Mouse (Mus musculus): ENCODE measurements around the gene St8sia4. TPM values are rescaled to one million over a fixed set of nuclear protein-coding genes. Genes with fewer than 3 reads are reported as not detected.
"Not testable (repeated sequence)": the region's sequence is repeated elsewhere in the genome, so short reads cannot be mapped to it uniquely, and the experiment has no call there.

The St8sia4 gene
- total RNA-seq, 2 experiments from 2014 or later, result 10.5 to 11.4 TPM

- DNase-seq (ENCODE audit: low spot score in 2 of 2), result no peak
- intact Hi-C loops (cut with DNase I), result no loop called here
Observed at GRCm38 (mm10) chr1:95609045-95609444, 58.3 kb downstream of the St8sia4 start.

- DNase-seq (ENCODE audit: low spot score in 2 of 2), result no peak
- intact Hi-C loops (cut with DNase I), result no loop called here
Observed at GRCm38 (mm10) chr1:95605458-95605857, 61.9 kb downstream of the St8sia4 start.

- no peak for DNase-seq (ENCODE audit: low spot score in 2 of 2)
- intact Hi-C loops (cut with DNase I), result no loop called here
Observed at GRCm38 (mm10) chr1:95598108-95598507, 69.3 kb downstream of the St8sia4 start.

- DNase-seq (ENCODE audit: low spot score in 2 of 2), result no peak
- intact Hi-C loops (cut with DNase I), result no loop called here
Observed at GRCm38 (mm10) chr1:95596825-95597224, 70.5 kb downstream of the St8sia4 start.

GRCm38 (mm10) chr1:95591101-95591500, 76.3 kb downstream of the St8sia4 start:
- no peak for DNase-seq (ENCODE audit: low spot score in 2 of 2)
- intact Hi-C loops (cut with DNase I), result no loop called here

GRCm38 (mm10) chr1:95590108-95590507, 77.3 kb downstream of the St8sia4 start:
- peak; percentile 5 to 11 for DNase-seq (ENCODE audit: low spot score in 2 of 2)
- intact Hi-C loops (cut with DNase I), result no loop called here

- DNase-seq (ENCODE audit: low spot score in 2 of 2), result no peak
- intact Hi-C loops (cut with DNase I), result no loop called here
Observed at GRCm38 (mm10) chr1:95589471-95589870, 77.9 kb downstream of the St8sia4 start.

GRCm38 (mm10) chr1:95583310-95583709, 84.1 kb downstream of the St8sia4 start:
- intact Hi-C loops (cut with DNase I), result no loop called here
- no peak for DNase-seq (ENCODE audit: low spot score in 2 of 2)

- intact Hi-C loops (cut with DNase I), result no loop called here
- DNase-seq (ENCODE audit: low spot score in 2 of 2), result no peak
Observed at GRCm38 (mm10) chr1:95582264-95582663, 85.1 kb downstream of the St8sia4 start.

- intact Hi-C loops (cut with DNase I), result no loop called here
- no peak for DNase-seq (ENCODE audit: low spot score in 2 of 2)
Observed at GRCm38 (mm10) chr1:95572619-95573540, 94.5 kb downstream of the St8sia4 start.

- intact Hi-C loops (cut with DNase I), result no loop called here
- DNase-seq (ENCODE audit: low spot score in 2 of 2), result no peak
Observed at GRCm38 (mm10) chr1:95571106-95571505, 96.3 kb downstream of the St8sia4 start.

- intact Hi-C loops (cut with DNase I); DNase-seq (ENCODE audit: low spot score in 2 of 2): not testable (repeated sequence)
Observed at GRCm38 (mm10) chr1:95554556-95554955, 112.8 kb downstream of the St8sia4 start.

- intact Hi-C loops (cut with DNase I), result no loop called here
- DNase-seq (ENCODE audit: low spot score in 2 of 2), result no peak
Observed at GRCm38 (mm10) chr1:95541460-95541859, 125.9 kb downstream of the St8sia4 start.
